9 mouse cellular contexts compared by ENCODE assay signal in genomic region chr16:37813691-37814382, GRCm38 (mm10). TPM values are rescaled to one million over a fixed set of nuclear protein-coding genes. Genes with fewer than 3 reads are reported as not detected.
DNase-seq lines count a peak whose midpoint lies in the region; ATAC-seq and TF ChIP-seq lines count a peak whose summit lies in the region.
"Had no signal": no experiment of that assay in that cellular context is flagged by ENCODE, and none has a peak within 500 bp of the region (broad histone marks: within the 10 kb centered on the region; RNA-seq: fewer than 3 reads in every experiment).

No protein-coding gene starts in this region.

- H3K9me3 ChIP-seq in limb, embryonic 14.5 days (ENCODE audit: control insufficient read depth, low read length) = no peaks in the 10 kb centered on the region
- H3K9me3 ChIP-seq in stomach, embryonic 16.5 days (replicated peaks; ENCODE audit: control insufficient read depth, low read length) = no peaks in the 10 kb centered on the region

- 0 out of 2 replicates have a peak overlapping the region, but pooled peaks have one; percentile 26 for H3K27ac ChIP-seq in testis, adult 2 months (ENCODE audit: control insufficient read depth, insufficient read depth, low read depth, low read length)
- H3K27ac ChIP-seq in limb, embryonic 14.5 days (replicated peaks; ENCODE audit: low read depth, low read length) = peak overlapping the region; percentile 0; the same call in 1 of the 2 replicates
- H3K27ac ChIP-seq in stomach, embryonic 16.5 days (ENCODE audit: low read length) = peak overlapping the region; percentile 80

- no peak overlapping the region for H3K4me3 ChIP-seq in testis, adult 2 months (ENCODE audit: control insufficient read depth, low read depth, low read length)
- no peak overlapping the region for H3K4me3 ChIP-seq in limb, embryonic 14.5 days (replicated peaks; ENCODE audit: low read length)
- no peak overlapping the region for H3K4me3 ChIP-seq in stomach, embryonic 16.5 days (replicated peaks; ENCODE audit: low read length)

- peaks cover 16% of the 10 kb centered on the region for H3K4me1 ChIP-seq in testis, adult 2 months (ENCODE audit: control insufficient read depth, insufficient read depth, low read length)
- peaks cover 26% of the 10 kb centered on the region for H3K4me1 ChIP-seq in limb, embryonic 14.5 days (ENCODE audit: control insufficient read depth, insufficient read depth, low read length)
- peaks cover 35% of the 10 kb centered on the region for H3K4me1 ChIP-seq in stomach, embryonic 16.5 days (ENCODE audit: control insufficient read depth, insufficient read depth, low read length)

- H3K27me3 ChIP-seq in testis, adult 2 months (ENCODE audit: control insufficient read depth, insufficient read depth, low read length) = no peaks in the 10 kb centered on the region
- no peaks in the 10 kb centered on the region for H3K27me3 ChIP-seq in limb, embryonic 14.5 days (ENCODE audit: control insufficient read depth, insufficient read depth, low read length)
- no peaks in the 10 kb centered on the region for H3K27me3 ChIP-seq in stomach, embryonic 16.5 days (ENCODE audit: control insufficient read depth, insufficient read depth, low read length)

- H3K36me3 ChIP-seq in testis, adult 2 months (ENCODE audit: control insufficient read depth, insufficient read depth, low read length) = no peaks in the 10 kb centered on the region
- H3K36me3 ChIP-seq in limb, embryonic 14.5 days (ENCODE audit: control insufficient read depth, insufficient read depth, low read length) = peaks cover 51% of the 10 kb centered on the region
- peaks cover 5% of the 10 kb centered on the region for H3K36me3 ChIP-seq in stomach, embryonic 16.5 days (ENCODE audit: control insufficient read depth, insufficient read depth, low read length)

- no peak for TF ChIP-seq CTCF in testis, adult 2 months (IDR thresholded peaks at IDR 0.05; ENCODE audit: control insufficient read depth, insufficient read depth, insufficient replicate concordance, low read depth, low read length)

- no peak for TF ChIP-seq POLR2A in testis, adult 2 months (IDR thresholded peaks at IDR 0.05; ENCODE audit: control insufficient read depth, low read depth, low read length)
- no peak for TF ChIP-seq POLR2A in limb, embryonic 14.5 days (IDR thresholded peaks at IDR 0.05; ENCODE audit: borderline replicate concordance, extremely low read depth, insufficient read depth, insufficient read length)

- WGBS in limb, embryonic 14.5 days = 34% methylated on average over 5 of the region's 5 CpGs
- WGBS in stomach, embryonic 16.5 days = 33% methylated on average over 5 of the region's 5 CpGs

- H3K9ac ChIP-seq in limb, embryonic 14.5 days (ENCODE audit: low read depth, low read length, severe bottlenecking) = no peak overlapping the region
- H3K9ac ChIP-seq in stomach, embryonic 16.5 days (ENCODE audit: low read length) = no peak overlapping the region

- DNase-seq in embryo, embryonic 10.5 days (ENCODE audit: low spot score) = peak; percentile 31
- DNase-seq in embryo, embryonic 11 days = no peak
- no peak for DNase-seq in testis, postnatal 10 days (ENCODE audit: low spot score)
- no peak for DNase-seq in limb, embryonic 14.5 days (ENCODE audit: low spot score)
- DNase-seq in adrenal gland, postnatal 14 days = no peak
- no peak for DNase-seq in adrenal gland, postnatal 25 days

- no peak for ATAC-seq in limb, embryonic 14.5 days (ENCODE audit: low FRiP score, low read depth)
- ATAC-seq in stomach, embryonic 16.5 days (ENCODE audit: insufficient read depth, low FRiP score) = no peak

- no peak overlapping the region for H3K4me2 ChIP-seq in limb, embryonic 14.5 days (replicated peaks; ENCODE audit: low read depth, low read length, severe bottlenecking)
- peak overlapping the region; percentile 1; the same call in 1 of the 2 replicates for H3K4me2 ChIP-seq in stomach, embryonic 16.5 days (ENCODE audit: low read depth, low read length)

RNA-seq across cellular contexts. Expression of gene Fstl1, which starts 37.2 kb away (rescaled TPM):
- polyA plus RNA-seq in testis, adult 2 months (2012; rRNA removed) = 4.8 and 5.4 TPM in 2 replicates
- polyA plus RNA-seq in limb, embryonic 14.5 days (2012; rRNA removed) = 478 and 520 TPM in 2 replicates
- 865 and 910 TPM in 2 replicates for polyA plus RNA-seq in limb, embryonic 14.5 days (2014; fragmentation: Nextera tagmentation; extraction: Ambion mirVana)
- polyA plus RNA-seq in stomach, embryonic 16.5 days (2015; fragmentation: Nextera tagmentation; extraction: Ambion mirVana) = 417 and 440 TPM in 2 replicates
- 120 and 144 TPM in 2 replicates for total RNA-seq in adrenal gland, postnatal 14 days (2021)
- 45.8 and 46.1 TPM in 2 replicates for total RNA-seq in adrenal gland, postnatal 25 days (2021)

RNA-seq across cellular contexts. Expression of gene Gm36028, which starts 47.1 kb away (rescaled TPM):
- 1.2 TPM in 2 replicates for polyA plus RNA-seq in testis, adult 2 months (2012; rRNA removed)
- polyA plus RNA-seq in limb, embryonic 14.5 days (2012; rRNA removed) = 0.15 and 0.20 TPM in 2 replicates
- not detected in 2 replicates for polyA plus RNA-seq in limb, embryonic 14.5 days (2014; fragmentation: Nextera tagmentation; extraction: Ambion mirVana)
- polyA plus RNA-seq in stomach, embryonic 16.5 days (2015; fragmentation: Nextera tagmentation; extraction: Ambion mirVana) = 0.72 and 1.4 TPM in 2 replicates
- 0.34 and 0.41 TPM in 2 replicates for total RNA-seq in adrenal gland, postnatal 14 days (2021)
- 0.27 TPM in 1 of 2 replicates, not detected in the other for total RNA-seq in adrenal gland, postnatal 25 days (2021)
- total RNA-seq: hematopoietic stem cell, adult 5-6 weeks had no signal

RNA-seq across cellular contexts. Expression of gene Lrrc58, which starts 54.4 kb away (rescaled TPM):
- 9.4 and 12.5 TPM in 2 replicates for polyA plus RNA-seq in testis, adult 2 months (2012; rRNA removed)
- polyA plus RNA-seq in limb, embryonic 14.5 days (2012; rRNA removed) = 23.4 and 27.1 TPM in 2 replicates
- polyA plus RNA-seq in limb, embryonic 14.5 days (2014; fragmentation: Nextera tagmentation; extraction: Ambion mirVana) = 54.7 and 56.8 TPM in 2 replicates
- polyA plus RNA-seq in stomach, embryonic 16.5 days (2015; fragmentation: Nextera tagmentation; extraction: Ambion mirVana) = 40.1 and 41.8 TPM in 2 replicates
- 253 and 277 TPM in 2 replicates for total RNA-seq in adrenal gland, postnatal 14 days (2021)
- 150 and 193 TPM in 2 replicates for total RNA-seq in adrenal gland, postnatal 25 days (2021)

Comparison
In these comparisons a context has a peak if more than half of its experiments do, and no peak if none do; other contexts are left out.
1. H3K27ac ChIP-seq: peak in every context shown above with its lines; median percentile 80 in stomach, embryonic 16.5 days; 26 in testis, adult 2 months; 0 in limb, embryonic 14.5 days.
2. RNA of gene Fstl1, which starts 37.2 kb away (polyA plus RNA-seq): 478 to 910 TPM in limb, embryonic 14.5 days and 417 to 440 TPM in stomach, embryonic 16.5 days; 4.8 to 5.4 TPM in testis, adult 2 months; every median in the first group is over 10 times any median in the second.